In genomic region chr4:126332358-126332757, GRCm38 (mm10) we compare ENCODE assay signal across 12 mouse cellular contexts. TPM values are rescaled to one million over a fixed set of nuclear protein-coding genes. Genes with fewer than 3 reads are reported as not detected.
DNase-seq lines count a peak whose midpoint lies in the region; ATAC-seq and TF ChIP-seq lines count a peak whose summit lies in the region.
"Had no signal": no experiment of that assay in that cellular context is flagged by ENCODE, and none has a peak within 500 bp of the region (broad histone marks: within the 10 kb centered on the region; RNA-seq: fewer than 3 reads in every experiment).

No protein-coding gene starts in this region.

- peaks cover 2% of the 10 kb centered on the region in 2 experiments; a peak in 2 of 4 replicates for H3K4me1 ChIP-seq in ES-E14 (ENCODE audit: control insufficient read depth in 2 of 2, insufficient read depth in 2 of 2, low read length in 2 of 2, poor library complexity in 1 of 2)
- H3K4me1 ChIP-seq in embryonic fibroblast, embryonic 13.5 days (ENCODE audit: control insufficient read depth, insufficient read depth, low read length), result no peaks in the 10 kb centered on the region
- H3K4me1 ChIP-seq in kidney, embryonic 14.5 days (ENCODE audit: control insufficient read depth, insufficient read depth, low read length), result no peaks in the 10 kb centered on the region
- H3K4me1 ChIP-seq: hindbrain, embryonic 15.5 days had no signal

- DNase-seq in kidney, postnatal 4 days, result peak; percentile 56 to 61
- no peak for DNase-seq in kidney, postnatal 14 days
- DNase-seq in B cell, adult 2 months, result peak; percentile 43 to 44
- DNase-seq in ES-E14 (ENCODE audit: low read depth, low spot score), result peak; percentile 65
- no peak for DNase-seq in adrenal gland, postnatal 10 days
- DNase-seq in natural killer cell, adult 2 months (ENCODE audit: low spot score in 2 of 2), result no peak
- DNase-seq: gastrocnemius, postnatal 25 days had no signal

- no peak for ATAC-seq in kidney, embryonic 14.5 days (ENCODE audit: low FRiP score, low TSS enrichment)

- no peak overlapping the region for H3K4me2 ChIP-seq in kidney, embryonic 14.5 days (replicated peaks; ENCODE audit: low read depth, low read length)
- H3K4me2 ChIP-seq: embryonic facial prominence, embryonic 15.5 days; hindbrain, embryonic 15.5 days had no signal

- in situ Hi-C loops in ES-E14 (cut with MboI; ENCODE audit: low sequenced_read_pairs in 2 of 2, unreplicated experiment in 2 of 2), result loop anchor here in 1 of 2 experiments (25.0 kb wide), 1 partner anchor 205 kb away; the partner anchor contains the start of gene Ago4

- H3K9ac ChIP-seq in ES-E14 (ENCODE audit: insufficient read depth, low read depth, low read length, poor library complexity, severe bottlenecking), result no peak overlapping the region
- no peak overlapping the region for H3K9ac ChIP-seq in kidney, embryonic 14.5 days (ENCODE audit: low read depth, low read length)
- H3K9ac ChIP-seq: embryonic facial prominence, embryonic 15.5 days; hindbrain, embryonic 15.5 days had no signal

- TF ChIP-seq CTCF in embryonic fibroblast, embryonic 13.5 days (IDR thresholded peaks at IDR 0.05; ENCODE audit: borderline replicate concordance, insufficient read depth, low read length), result peak; percentile 18; the same call in 1 of the 2 replicates

- no peaks in the 10 kb centered on the region for H3K36me3 ChIP-seq in ES-E14 (ENCODE audit: control insufficient read depth, insufficient read depth, low read length, poor library complexity, severe bottlenecking)
- H3K36me3 ChIP-seq in kidney, embryonic 14.5 days (ENCODE audit: control insufficient read depth, insufficient read depth, low read length), result no peaks in the 10 kb centered on the region
- H3K36me3 ChIP-seq: hindbrain, embryonic 15.5 days; midbrain, embryonic 10.5 days had no signal

- no peak for TF ChIP-seq POLR2A in embryonic fibroblast, embryonic 13.5 days (IDR thresholded peaks at IDR 0.05; ENCODE audit: low read depth, low read length)

- WGBS in kidney, embryonic 14.5 days, result 50% methylated on average over 3 of the region's 3 CpGs

- no peak overlapping the region for H3K4me3 ChIP-seq in ES-E14 (ENCODE audit: insufficient read depth in 1 of 2, low read depth in 1 of 2, low read length in 2 of 2, poor library complexity in 1 of 2, severe bottlenecking in 1 of 2)
- no peak overlapping the region for H3K4me3 ChIP-seq in embryonic fibroblast, embryonic 13.5 days (ENCODE audit: insufficient read depth, low read length)
- no peak overlapping the region for H3K4me3 ChIP-seq in kidney, embryonic 14.5 days (ENCODE audit: low read length)
- H3K4me3 ChIP-seq: embryonic facial prominence, embryonic 15.5 days; hindbrain, embryonic 15.5 days; midbrain, embryonic 10.5 days had no signal

- H3K9me3 ChIP-seq in ES-E14 (ENCODE audit: control insufficient read depth, insufficient read depth, low read depth, low read length), result no peaks in the 10 kb centered on the region
- H3K9me3 ChIP-seq in kidney, embryonic 14.5 days (ENCODE audit: control insufficient read depth, low read length), result no peaks in the 10 kb centered on the region
- H3K9me3 ChIP-seq: embryonic facial prominence, embryonic 15.5 days; hindbrain, embryonic 15.5 days; midbrain, embryonic 10.5 days had no signal

- no peaks in the 10 kb centered on the region for H3K27me3 ChIP-seq in kidney, embryonic 14.5 days (ENCODE audit: control insufficient read depth, insufficient read depth, low read length)
- H3K27me3 ChIP-seq: embryonic facial prominence, embryonic 15.5 days; hindbrain, embryonic 15.5 days had no signal

- no peak overlapping the region for H3K27ac ChIP-seq in ES-E14 (ENCODE audit: insufficient read depth, low read depth, low read length, poor library complexity, severe bottlenecking)
- no peak overlapping the region for H3K27ac ChIP-seq in embryonic fibroblast, embryonic 13.5 days (ENCODE audit: insufficient read depth, low read length)
- no peak overlapping the region for H3K27ac ChIP-seq in kidney, embryonic 14.5 days (ENCODE audit: low read depth, low read length)
- H3K27ac ChIP-seq: embryonic facial prominence, embryonic 15.5 days; hindbrain, embryonic 15.5 days; midbrain, embryonic 10.5 days had no signal

TF ChIP-seq in ES-E14, 5 proteins besides CTCF, POLR2A, EP300 and RAD21:
- TF ChIP-seq MAFK (IDR thresholded peaks at IDR 0.05; ENCODE audit: insufficient read depth, low read depth, low read length) (no peak), HCFC1 (IDR thresholded peaks at IDR 0.05; ENCODE audit: borderline replicate concordance, insufficient read depth, low read length) (no peak), CHD2 (IDR thresholded peaks at IDR 0.05; ENCODE audit: low read depth, low read length) (no peak), ZC3H11A (IDR thresholded peaks at IDR 0.05; ENCODE audit: borderline replicate concordance, low read depth, low read length) (no peak), ZNF384 (IDR thresholded peaks at IDR 0.05; ENCODE audit: low read depth, low read length) (no peak)

RNA-seq across cellular contexts. Expression of gene Tekt2, which starts 6.9 kb away (rescaled TPM):
- total RNA-seq in ES-E14 (2012; rRNA removed), result 1.7 and 2.9 TPM in 2 replicates
- polyA plus RNA-seq in embryonic fibroblast, embryonic 13.5 days (2011; ENCODE audit: insufficient read length, low read depth, missing spikeins), result 3.1 and 3.9 TPM in 2 replicates
- total RNA-seq in adrenal gland, postnatal 10 days (2021), result 1 to 10 TPM in 1 of 2 experiments, under 1 TPM in 1; 0.57 to 2.8 TPM
- polyA plus RNA-seq in kidney, embryonic 14.5 days (2014; fragmentation: Nextera tagmentation; extraction: Ambion mirVana), result 2.2 and 5.1 TPM in 2 replicates

RNA-seq across cellular contexts. Expression of gene Adprhl2, which starts 10.9 kb away (rescaled TPM):
- 50.5 and 56.9 TPM in 2 replicates for total RNA-seq in ES-E14 (2012; rRNA removed)
- polyA plus RNA-seq in embryonic fibroblast, embryonic 13.5 days (2011; ENCODE audit: insufficient read length, low read depth, missing spikeins), result 15.9 and 16.7 TPM in 2 replicates
- 10 to 100 TPM; 34.0 to 34.9 TPM for total RNA-seq in adrenal gland, postnatal 10 days (2021)
- 53.0 and 57.6 TPM in 2 replicates for polyA plus RNA-seq in kidney, embryonic 14.5 days (2014; fragmentation: Nextera tagmentation; extraction: Ambion mirVana)

RNA-seq across cellular contexts. Expression of gene Col8a2, which starts 45.8 kb away (rescaled TPM):
- total RNA-seq in ES-E14 (2012; rRNA removed), result 3.7 and 3.8 TPM in 2 replicates
- 7.7 and 40.4 TPM in 2 replicates for polyA plus RNA-seq in embryonic fibroblast, embryonic 13.5 days (2011; ENCODE audit: insufficient read length, low read depth, missing spikeins)
- 1 to 10 TPM; 5.5 to 5.6 TPM for total RNA-seq in adrenal gland, postnatal 10 days (2021)
- 5.5 and 6.8 TPM in 2 replicates for polyA plus RNA-seq in kidney, embryonic 14.5 days (2014; fragmentation: Nextera tagmentation; extraction: Ambion mirVana)

Comparison
In these comparisons a context has a peak if more than half of its experiments do, and no peak if none do; other contexts are left out.
1. DNase-seq: peak in kidney, postnatal 4 days (2 of 2), B cell, adult 2 months (2 of 2) and ES-E14 (single experiment); none in kidney, postnatal 14 days (single experiment), adrenal gland, postnatal 10 days (single experiment) and natural killer cell, adult 2 months (0 of 2).